Mouse (Mus musculus): ENCODE results near the gene Wrb. TPM values are rescaled to one million over a fixed set of nuclear protein-coding genes. Genes with fewer than 3 reads are reported as not detected.
A peak's percentile ranks its signal among the peaks of the same experiment; 100 is the strongest.
"Not testable (repeated sequence)": the region's sequence is repeated elsewhere in the genome, so short reads cannot be mapped to it uniquely, and the experiment has no call there.

The Wrb gene
- 116 and 124 TPM in 2 replicates for polyA plus RNA-seq (2016; fragmentation: Nextera tagmentation; extraction: Ambion mirVana)

DNA sequence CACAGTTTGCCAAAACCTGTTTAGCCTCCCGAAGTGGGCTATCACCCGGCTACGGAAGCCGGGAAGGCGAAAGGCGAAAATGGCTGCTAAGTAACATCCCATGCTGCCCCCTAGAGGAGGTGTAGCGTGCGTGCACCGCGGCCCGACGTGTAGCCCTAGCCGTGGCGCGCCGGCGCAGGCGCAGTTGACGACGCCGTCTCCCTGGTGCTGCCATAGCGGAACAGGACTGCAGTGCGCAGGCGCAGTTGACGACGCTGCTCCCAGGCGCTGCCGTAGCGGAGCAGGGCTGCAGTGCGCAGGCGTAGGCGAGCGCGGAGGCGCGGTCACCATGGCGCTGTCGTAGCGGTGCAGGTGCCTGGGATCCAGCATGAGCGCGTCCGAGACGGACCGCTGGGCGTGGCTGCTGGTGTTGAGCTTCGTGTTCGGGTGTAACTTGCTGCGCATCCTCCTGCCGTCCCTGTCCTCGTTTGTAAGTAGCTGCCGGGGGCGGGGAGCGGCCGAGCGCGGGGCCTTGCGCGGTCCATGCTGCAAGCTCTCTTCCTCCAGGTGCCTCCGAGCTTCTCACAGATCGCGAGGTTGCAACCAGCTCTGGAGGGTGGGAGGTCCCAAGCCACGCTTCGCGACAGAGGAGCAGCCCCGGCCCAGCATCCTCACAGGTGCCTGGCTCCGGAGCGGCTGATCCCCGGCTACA, at the start of gene Wrb:
TSS of gene Wrb (plus strand) at position 298 of the 691 bp plus-strand sequence.
- Histone ChIP-seq H3K27ac (replicated peaks) (peak within 1 kb of the TSS; percentile 66), H3K36me3 (no peaks in the 10 kb centered on the region), H3K4me1 (peaks cover 13% of the 10 kb centered on the region), H3K4me3 (peak within 1 kb of the TSS; percentile 87), H3K9me3 (no peaks in the 10 kb centered on the region), H3K27me3 (no peaks in the 10 kb centered on the region), H3K9ac (replicated peaks) (peak within 1 kb of the TSS; percentile 80), H3K4me2 (replicated peaks) (peak within 1 kb of the TSS; percentile 74)
- under 1% methylated on average over 68 of the region's 68 CpGs for WGBS
- peak; percentile 96 for ATAC-seq (ENCODE audit: low FRiP score, low read depth)

DNA sequence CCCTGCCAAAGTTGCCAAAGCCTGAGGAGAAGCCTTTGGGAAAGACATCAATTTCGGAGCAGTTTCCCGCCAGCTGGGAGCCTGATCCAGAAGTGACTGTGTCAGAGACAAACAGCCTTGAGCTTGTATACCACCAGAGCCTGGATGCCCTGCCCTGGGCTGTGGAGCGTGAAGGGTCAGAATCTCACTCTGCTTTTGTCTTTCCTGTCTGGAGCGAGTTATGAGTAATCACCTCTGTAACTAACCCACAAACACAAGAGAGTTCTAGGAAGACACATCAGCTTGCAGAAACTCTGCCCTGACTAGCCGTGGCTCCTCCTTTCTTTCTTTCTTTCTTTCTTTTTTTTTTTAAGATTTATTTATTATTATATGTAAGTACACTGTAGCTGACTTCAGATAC, 49.2 kb upstream of the Wrb start:
- no peak overlapping the region for H3K9ac ChIP-seq (replicated peaks)
- H3K4me3 ChIP-seq = no peak overlapping the region
- ATAC-seq (ENCODE audit: low FRiP score, low read depth) = no peak
- no peaks in the 10 kb centered on the region for H3K9me3 ChIP-seq
- 90% methylated on average over 5 of the region's 5 CpGs for WGBS
- H3K27ac ChIP-seq (replicated peaks) = no peak overlapping the region
- no peaks in the 10 kb centered on the region for H3K27me3 ChIP-seq
- H3K4me2 ChIP-seq (replicated peaks) = no peak overlapping the region
- no peaks in the 10 kb centered on the region for H3K4me1 ChIP-seq
- no peaks in the 10 kb centered on the region for H3K36me3 ChIP-seq

DNA sequence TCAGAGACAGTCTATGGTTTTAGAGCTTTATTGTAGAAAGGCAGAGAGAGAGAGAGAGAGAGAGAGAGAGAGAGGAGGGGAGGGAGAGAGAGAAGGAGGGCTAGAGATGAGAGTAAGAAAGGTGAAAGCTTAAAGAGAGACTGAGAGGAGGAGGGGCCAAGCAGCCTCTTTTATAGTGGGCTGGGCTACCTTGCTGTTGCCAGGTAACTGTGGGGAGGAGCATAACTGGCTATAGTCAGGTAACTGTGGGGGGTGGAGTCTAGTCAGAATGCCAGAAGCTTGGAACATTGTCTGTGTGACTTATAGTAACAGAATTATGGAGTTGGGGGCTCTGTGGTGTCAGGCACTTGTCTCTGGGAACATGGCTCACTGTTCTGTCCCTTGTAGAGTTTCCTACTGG, 47.4 kb upstream of the Wrb start:
- not testable (repeated sequence) for H3K27ac ChIP-seq (replicated peaks); H3K9me3 ChIP-seq; H3K4me1 ChIP-seq; H3K9ac ChIP-seq (replicated peaks); H3K36me3 ChIP-seq; H3K4me2 ChIP-seq (replicated peaks); H3K27me3 ChIP-seq; H3K4me3 ChIP-seq; ATAC-seq (ENCODE audit: low FRiP score, low read depth)

DNA sequence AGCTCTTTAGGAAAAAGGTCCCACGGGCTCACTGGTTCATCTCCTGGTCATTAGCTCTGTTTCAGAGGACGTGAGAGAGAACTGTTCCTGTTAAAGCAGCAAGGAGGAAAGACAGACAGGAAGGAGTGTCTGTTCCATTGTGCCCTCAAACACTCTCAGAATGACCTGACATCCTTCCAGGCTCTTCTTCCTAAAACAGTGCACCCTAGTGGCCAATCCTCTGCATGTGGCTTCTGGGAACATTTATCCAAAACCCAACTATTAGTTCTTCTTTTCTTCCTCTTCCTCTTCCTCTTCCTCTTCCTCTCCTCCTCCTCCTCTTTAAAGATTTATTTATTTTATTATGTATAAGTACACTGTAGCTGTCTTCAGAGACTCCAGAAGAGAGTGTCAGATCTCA, 42.2 kb upstream of the Wrb start:
- H3K27me3 ChIP-seq = no peaks in the 10 kb centered on the region
- WGBS = 57% methylated on average over 2 of the region's 2 CpGs
- H3K27ac ChIP-seq (replicated peaks) = no peak overlapping the region
- H3K4me1 ChIP-seq = no peaks in the 10 kb centered on the region
- no peak overlapping the region for H3K4me2 ChIP-seq (replicated peaks)
- no peak for ATAC-seq (ENCODE audit: low FRiP score, low read depth)
- no peaks in the 10 kb centered on the region for H3K9me3 ChIP-seq
- H3K4me3 ChIP-seq = no peak overlapping the region
- no peaks in the 10 kb centered on the region for H3K36me3 ChIP-seq
- no peak overlapping the region for H3K9ac ChIP-seq (replicated peaks)

DNA sequence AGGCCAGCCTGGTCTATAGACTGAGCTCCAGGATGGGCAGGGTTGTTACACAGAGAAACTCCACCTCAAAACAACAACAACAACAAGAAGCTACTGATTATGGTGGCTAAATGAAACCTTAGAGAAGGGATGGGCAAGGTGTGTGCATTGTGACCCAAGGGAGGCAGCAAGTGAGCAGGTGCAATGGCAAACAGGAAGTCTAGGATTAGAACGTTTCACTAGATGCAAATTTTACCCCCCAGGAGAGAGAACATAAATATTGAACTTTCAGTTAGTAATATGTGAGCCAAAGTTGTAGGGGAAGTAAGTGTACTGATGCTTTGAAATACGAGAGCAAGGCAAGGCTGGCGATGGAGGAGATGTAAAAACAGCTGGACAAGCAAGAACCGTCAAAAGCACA, 35.5 kb upstream of the Wrb start:
- Histone ChIP-seq H3K36me3 (no peaks in the 10 kb centered on the region), H3K27ac (replicated peaks) (no peak overlapping the region), H3K4me3 (no peak overlapping the region), H3K4me2 (replicated peaks) (no peak overlapping the region), H3K27me3 (no peaks in the 10 kb centered on the region), H3K9ac (replicated peaks) (no peak overlapping the region), H3K9me3 (no peaks in the 10 kb centered on the region), H3K4me1 (no peaks in the 10 kb centered on the region)
- 69% methylated on average over 4 of the region's 4 CpGs for WGBS
- no peak for ATAC-seq (ENCODE audit: low FRiP score, low read depth)

DNA sequence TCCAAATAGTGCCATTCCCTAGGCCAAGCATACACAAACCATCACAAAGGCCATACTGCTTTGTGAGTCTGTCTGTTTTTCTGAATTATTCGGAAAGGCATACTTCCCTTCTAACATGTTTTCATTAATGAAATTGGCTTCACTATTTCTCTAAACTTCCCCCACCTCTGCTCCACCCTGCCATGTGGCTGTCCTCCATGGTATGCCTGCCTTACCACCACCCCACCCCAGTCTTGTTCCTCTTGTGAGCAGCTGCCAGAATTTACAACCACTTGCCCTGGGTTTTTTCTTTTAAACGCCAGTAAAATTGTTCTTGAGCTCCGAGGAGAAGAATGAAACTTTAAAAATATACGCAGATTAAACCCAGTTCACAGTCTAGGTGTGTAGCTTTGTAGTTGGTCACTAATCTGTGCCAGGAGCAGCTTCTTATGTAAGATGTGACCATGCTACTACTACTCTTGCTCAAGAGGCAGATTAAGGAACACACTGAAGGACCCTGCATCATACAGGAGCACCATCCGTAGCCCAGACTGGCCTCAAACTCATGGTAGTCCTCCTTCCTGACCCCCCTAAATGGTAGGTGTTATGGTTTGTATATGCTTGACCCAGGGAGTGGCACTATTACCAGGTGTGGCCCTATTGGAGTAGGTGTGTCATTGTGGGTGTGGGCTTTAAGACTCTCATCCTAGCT, 34.4 kb upstream of the Wrb start:
- ATAC-seq (ENCODE audit: low FRiP score, low read depth) = no peak
- WGBS = 89% methylated on average over 5 of the region's 5 CpGs
- H3K9me3 ChIP-seq = no peaks in the 10 kb centered on the region
- no peak overlapping the region for H3K4me2 ChIP-seq (replicated peaks)
- H3K36me3 ChIP-seq = no peaks in the 10 kb centered on the region
- H3K4me3 ChIP-seq = no peak overlapping the region
- no peaks in the 10 kb centered on the region for H3K27me3 ChIP-seq
- no peaks in the 10 kb centered on the region for H3K4me1 ChIP-seq
- H3K27ac ChIP-seq (replicated peaks) = no peak overlapping the region
- H3K9ac ChIP-seq (replicated peaks) = no peak overlapping the region

DNA sequence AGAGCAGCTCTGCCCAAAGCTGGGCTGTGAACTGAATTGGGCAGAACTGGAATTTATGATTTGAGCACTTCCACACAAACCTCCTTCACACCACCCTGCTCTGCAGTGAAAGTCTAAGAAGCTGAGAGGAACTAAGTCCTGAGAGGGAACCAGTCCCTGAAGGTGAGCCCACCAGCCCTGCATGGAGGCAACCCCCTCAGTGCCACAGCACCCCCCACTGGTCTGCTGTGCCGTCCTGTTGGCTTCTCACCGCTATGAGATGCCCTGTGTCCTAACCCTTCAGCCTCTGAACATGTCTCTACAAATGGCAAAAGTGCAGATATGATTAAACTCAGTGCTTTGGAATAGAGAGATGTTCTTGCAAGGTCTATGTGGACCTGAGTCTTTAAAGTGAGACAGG, 32.4 kb upstream of the Wrb start:
- H3K4me2 ChIP-seq (replicated peaks) = no peak overlapping the region
- no peaks in the 10 kb centered on the region for H3K4me1 ChIP-seq
- ATAC-seq (ENCODE audit: low FRiP score, low read depth) = no peak
- no peak overlapping the region for H3K4me3 ChIP-seq
- H3K27me3 ChIP-seq = no peaks in the 10 kb centered on the region
- WGBS = 49% methylated on average over 2 of the region's 2 CpGs
- no peaks in the 10 kb centered on the region for H3K9me3 ChIP-seq
- H3K27ac ChIP-seq (replicated peaks) = no peak overlapping the region
- no peak overlapping the region for H3K9ac ChIP-seq (replicated peaks)
- H3K36me3 ChIP-seq = no peaks in the 10 kb centered on the region; the same call in 1 of the 2 replicates

DNA sequence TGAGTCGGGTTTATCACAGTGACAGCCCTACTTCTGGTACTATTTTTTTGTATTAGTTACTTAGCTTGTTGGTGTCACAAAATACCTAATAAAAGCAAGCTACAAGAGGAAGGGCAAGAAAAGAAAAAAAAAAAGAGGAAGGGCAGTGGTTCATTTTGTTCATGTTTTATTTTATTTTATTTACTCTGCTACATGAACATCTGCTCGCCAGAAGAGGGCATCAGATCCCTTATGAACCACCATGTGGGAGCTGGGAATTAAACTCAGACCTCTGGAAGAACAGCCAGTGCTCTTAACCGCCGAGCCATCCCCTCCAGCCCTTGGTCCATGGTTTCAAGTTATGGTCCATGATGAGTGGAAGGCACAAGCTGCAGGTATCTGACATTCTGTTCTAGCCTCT, 30.5 kb upstream of the Wrb start:
- Histone ChIP-seq H3K36me3 (peaks cover 5% of the 10 kb centered on the region; the same call in 1 of the 2 replicates), H3K4me1 (no peaks in the 10 kb centered on the region), H3K27ac (replicated peaks) (no peak overlapping the region), H3K27me3 (no peaks in the 10 kb centered on the region), H3K9ac (replicated peaks) (no peak overlapping the region), H3K4me3 (no peak overlapping the region), H3K4me2 (replicated peaks) (no peak overlapping the region), H3K9me3 (no peaks in the 10 kb centered on the region)
- WGBS = 49% methylated on average over 4 of the region's 4 CpGs
- no peak for ATAC-seq (ENCODE audit: low FRiP score, low read depth)

DNA sequence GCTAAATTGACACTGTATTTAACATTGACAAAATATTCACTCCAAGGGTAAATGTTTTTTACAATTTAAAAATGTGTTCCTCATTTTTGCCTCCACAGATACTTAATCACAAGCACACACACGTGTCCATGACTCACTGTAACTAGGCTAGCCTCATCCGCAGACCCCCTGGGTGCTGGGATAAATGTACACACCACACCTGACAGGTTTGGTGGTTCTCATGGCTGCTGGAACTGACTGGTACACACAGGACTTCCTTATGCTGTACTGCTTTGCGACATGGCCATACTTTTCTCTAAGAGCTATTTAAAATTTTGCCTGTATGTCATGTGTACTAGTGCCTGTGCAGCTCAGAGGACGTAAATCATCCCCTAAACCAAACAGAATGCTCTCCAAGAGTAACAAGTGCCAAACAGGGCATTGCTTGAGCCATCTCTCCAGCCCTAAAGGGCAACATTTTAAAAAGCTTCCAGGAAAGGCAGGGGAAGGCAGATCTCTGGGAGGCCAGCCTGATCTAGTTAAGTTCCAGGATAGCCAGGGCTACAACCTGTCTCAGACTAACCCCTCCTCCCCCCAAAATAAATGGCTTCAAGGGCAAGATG, 25.1 kb upstream of the Wrb start:
- Histone ChIP-seq H3K27me3 (no peaks in the 10 kb centered on the region), H3K36me3 (peaks cover 48% of the 10 kb centered on the region), H3K4me3 (no peak overlapping the region), H3K9ac (replicated peaks) (no peak overlapping the region), H3K9me3 (no peaks in the 10 kb centered on the region), H3K4me2 (replicated peaks) (no peak overlapping the region), H3K4me1 (0 out of 2 replicates have a peak, but pooled peaks cover 2% of the 10 kb centered on the region), H3K27ac (replicated peaks) (no peak overlapping the region; the same call in 1 of the 2 replicates)
- WGBS = 76% methylated on average over 4 of the region's 4 CpGs
- ATAC-seq (ENCODE audit: low FRiP score, low read depth) = no peak

DNA sequence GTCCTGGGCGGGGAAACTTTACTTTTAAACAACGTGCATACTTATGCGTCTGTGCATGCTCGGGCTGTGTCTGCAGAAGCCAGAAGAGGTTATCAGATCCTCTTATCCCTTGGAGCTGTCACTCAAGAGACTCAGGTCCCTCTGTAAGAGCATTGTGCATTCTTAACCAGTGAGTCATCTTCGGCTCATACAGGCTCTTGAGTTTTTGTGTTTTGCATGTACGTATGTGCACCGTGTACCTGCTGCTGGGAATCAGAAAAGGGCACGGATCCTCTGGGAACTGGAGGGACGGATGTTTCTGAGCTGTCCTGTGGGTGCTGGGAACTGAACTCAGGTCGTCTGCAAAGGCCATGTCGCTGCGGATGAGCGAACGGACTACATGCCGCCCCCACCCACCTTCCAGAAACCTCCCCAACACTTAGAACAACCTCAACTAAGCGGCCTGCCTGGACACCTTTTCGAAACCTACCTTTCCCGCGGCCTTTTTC, 18.5 kb upstream of the Wrb start:
- Histone ChIP-seq H3K4me1 (peaks cover 29% of the 10 kb centered on the region), H3K36me3 (peaks cover 44% of the 10 kb centered on the region), H3K27ac (replicated peaks) (peak overlapping the region; percentile 99), H3K9ac (replicated peaks) (peak overlapping the region; percentile 97), H3K4me3 (peak overlapping the region; percentile 95), H3K4me2 (replicated peaks) (peak overlapping the region; percentile 89), H3K9me3 (no peaks in the 10 kb centered on the region), H3K27me3 (peaks cover 23% of the 10 kb centered on the region)
- ATAC-seq (ENCODE audit: low FRiP score, low read depth) = no peak
- WGBS = 7% methylated on average over 19 of the region's 19 CpGs

DNA sequence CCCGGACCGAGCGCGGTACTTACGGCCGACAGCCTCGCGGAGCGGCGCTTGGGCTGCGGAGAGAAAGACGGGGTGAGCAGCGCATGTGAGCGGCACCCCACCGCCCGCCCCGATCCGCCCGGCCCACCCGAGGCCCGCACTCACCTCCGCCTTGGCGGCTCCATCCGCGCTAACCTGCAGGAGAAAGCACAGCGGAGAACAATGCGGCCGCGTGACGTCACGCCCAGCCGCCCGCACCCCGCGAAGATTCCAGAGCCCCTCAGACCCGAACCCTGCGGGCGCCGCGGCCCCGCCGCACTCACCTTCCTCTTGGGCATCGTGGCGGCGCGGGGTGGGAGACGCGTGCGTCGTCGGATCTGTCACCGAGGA, 17.9 kb upstream of the Wrb start:
- under 1% methylated on average over 51 of the region's 52 CpGs for WGBS
- peak; percentile 74 for ATAC-seq (ENCODE audit: low FRiP score, low read depth)
- H3K4me2 ChIP-seq (replicated peaks) = peak overlapping the region; percentile 89

DNA sequence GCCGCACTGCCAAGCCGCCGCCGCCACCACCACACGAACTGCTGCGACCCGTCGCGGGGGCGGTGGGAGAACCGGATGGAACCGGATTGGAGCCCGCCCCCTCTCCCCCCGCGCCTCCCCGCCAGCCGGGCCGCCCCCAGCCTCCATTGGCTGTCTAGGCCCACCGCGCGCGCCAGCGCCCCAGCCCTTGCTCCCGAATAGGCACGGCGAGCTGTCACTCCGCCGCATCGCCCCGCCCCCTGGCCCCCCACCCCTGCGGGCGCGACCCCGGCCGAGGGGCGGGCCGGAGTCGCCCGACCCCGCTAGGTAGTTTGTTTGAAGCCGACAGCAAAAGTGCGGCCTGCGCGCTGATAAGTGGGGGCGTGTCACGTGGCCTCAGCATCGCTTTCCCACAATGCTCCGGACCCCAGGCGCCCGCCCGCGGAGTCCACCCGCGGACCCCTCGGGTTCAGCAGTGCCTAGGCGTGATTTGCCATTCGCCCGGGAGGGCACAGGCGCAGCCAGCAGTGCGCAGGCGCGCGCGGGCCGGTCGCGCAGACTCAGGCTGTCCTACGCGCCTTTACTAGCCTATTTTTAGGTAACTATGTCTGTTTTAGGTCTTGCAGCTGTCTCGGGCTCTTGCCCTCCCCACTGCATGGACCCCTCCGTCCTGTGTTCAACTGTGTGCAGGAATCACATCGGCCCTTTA, 17.4 kb upstream of the Wrb start, which contains the start of gene Hmgn1:
TSS of gene Hmgn1 (minus strand) at position 73 of the 688 bp plus-strand sequence.
- Histone ChIP-seq H3K9me3 (no peaks in the 10 kb centered on the region), H3K4me1 (peaks cover 29% of the 10 kb centered on the region), H3K36me3 (peaks cover 36% of the 10 kb centered on the region), H3K27me3 (peaks cover 26% of the 10 kb centered on the region), H3K27ac (replicated peaks) (peak within 1 kb of the TSS; percentile 99), H3K9ac (replicated peaks) (peak within 1 kb of the TSS; percentile 97), H3K4me3 (peak within 1 kb of the TSS; percentile 95), H3K4me2 (replicated peaks) (peak within 1 kb of the TSS; percentile 89)
- WGBS = under 1% methylated on average over 53 of the region's 72 CpGs
- ATAC-seq (ENCODE audit: low FRiP score, low read depth) = peak; percentile 98

More for the DNA sequence above, 17.9 kb upstream of the Wrb start:
- Histone ChIP-seq H3K4me1 (peaks cover 29% of the 10 kb centered on the region), H3K36me3 (peaks cover 41% of the 10 kb centered on the region), H3K27me3 (peaks cover 26% of the 10 kb centered on the region), H3K9ac (replicated peaks) (peak overlapping the region; percentile 97), H3K27ac (replicated peaks) (peak overlapping the region; percentile 99), H3K4me3 (peak overlapping the region; percentile 95), H3K9me3 (no peaks in the 10 kb centered on the region)

Measured in midbrain, embryonic 12.5 days (tissue).